17 mouse cellular contexts compared by ENCODE assay signal in genomic region chr13:4348890-4349289, GRCm38 (mm10).
"Had no signal": no experiment of that assay in that cellular context is flagged by ENCODE, and none has a peak within 500 bp of the region (broad histone marks: within the 10 kb centered on the region; RNA-seq: fewer than 3 reads in every experiment).

No protein-coding gene starts in this region.

- H3K9me3 ChIP-seq: lung, embryonic 15.5 days; megakaryocyte, embryonic 14.5 days; midbrain, embryonic 13.5 days; midbrain, embryonic 15.5 days; neural tube, embryonic 12.5 days; stomach, embryonic 15.5 days had no signal

- DNase-seq: lung, adult 2 months; lung, postnatal 14 days; lung, postnatal 36 days; right cerebral cortex, postnatal 14 days; thymus, adult 2 months; thymus, postnatal 25 days; thymus, postnatal 4 days had no signal

- H3K4me1 ChIP-seq: lung, embryonic 15.5 days; megakaryocyte, embryonic 14.5 days; midbrain, embryonic 13.5 days; midbrain, embryonic 15.5 days; neural tube, embryonic 12.5 days; stomach, embryonic 15.5 days had no signal

- H3K27ac ChIP-seq: lung, embryonic 15.5 days; macrophage; midbrain, embryonic 13.5 days; midbrain, embryonic 15.5 days; neural tube, embryonic 12.5 days; stomach, embryonic 15.5 days; stomach, postnatal 0 days had no signal

- H3K9ac ChIP-seq: lung, embryonic 15.5 days; midbrain, embryonic 13.5 days; midbrain, embryonic 15.5 days; neural tube, embryonic 12.5 days; stomach, embryonic 15.5 days had no signal

- H3K4me2 ChIP-seq: lung, embryonic 15.5 days; midbrain, embryonic 11.5 days; midbrain, embryonic 13.5 days; midbrain, embryonic 15.5 days; neural tube, embryonic 12.5 days; stomach, embryonic 15.5 days had no signal

- H3K27me3 ChIP-seq: lung, embryonic 15.5 days; megakaryocyte, embryonic 14.5 days; midbrain, embryonic 13.5 days; midbrain, embryonic 15.5 days; neural tube, embryonic 12.5 days; stomach, embryonic 15.5 days had no signal

- ATAC-seq: lung, postnatal 0 days; midbrain, embryonic 13.5 days; midbrain, embryonic 15.5 days had no signal

- H3K36me3 ChIP-seq: lung, embryonic 15.5 days; midbrain, embryonic 13.5 days; midbrain, embryonic 15.5 days; neural tube, embryonic 12.5 days; stomach, embryonic 15.5 days had no signal

- H3K4me3 ChIP-seq: lung, embryonic 15.5 days; megakaryocyte, embryonic 14.5 days; midbrain, embryonic 13.5 days; midbrain, embryonic 15.5 days; neural tube, embryonic 12.5 days; stomach, embryonic 15.5 days had no signal
